Mouse (Mus musculus) natural killer cell, adult 2 months (primary cell): ENCODE data around the gene Lrrc32.

Experiments
- DNase-seq, 2 experiments: peaks; one replicate each; pipeline ENCODE4 v3.0.0; 2022; ENCODE audit warnings: low spot score in 2 of 2

Gene Lrrc32

DNA sequence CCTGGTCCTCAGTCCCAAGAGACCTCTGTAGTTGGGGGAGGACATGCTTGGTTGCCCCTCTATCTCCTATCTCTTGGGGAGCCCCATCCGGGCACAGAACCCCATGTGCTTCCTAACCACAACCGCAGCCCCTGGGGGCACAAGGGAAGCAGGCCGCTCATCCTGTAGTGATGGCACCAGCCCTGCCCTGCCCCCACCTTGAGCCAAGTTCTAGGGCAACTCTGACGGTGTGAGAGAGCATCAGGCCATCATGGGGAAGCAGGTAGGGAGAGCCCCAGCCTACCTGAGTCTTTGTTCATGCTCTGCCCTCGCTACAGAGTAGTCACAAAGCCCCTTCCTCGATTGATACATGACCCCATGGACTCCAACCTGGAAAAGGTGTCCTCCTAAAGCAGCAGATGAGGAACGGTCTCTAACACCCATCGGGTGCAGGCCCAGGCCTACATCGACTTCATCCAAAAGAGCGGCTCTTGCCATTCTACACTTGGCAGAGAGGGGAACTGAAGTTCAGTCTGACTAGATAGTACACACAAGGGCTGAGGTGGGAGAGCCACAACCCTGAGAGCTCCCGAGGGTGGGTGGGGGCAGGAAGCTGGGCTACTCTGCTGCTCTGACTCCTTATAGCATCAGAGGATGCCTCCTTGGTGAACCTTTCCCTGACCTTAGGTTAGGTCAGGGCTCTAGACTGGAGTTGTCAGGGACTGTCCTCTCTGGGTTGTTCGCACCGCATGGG lies 519 bp upstream of the Lrrc32 start:
- DNase-seq, result peak in 1 of 2 experiments; percentile 91

DNA sequence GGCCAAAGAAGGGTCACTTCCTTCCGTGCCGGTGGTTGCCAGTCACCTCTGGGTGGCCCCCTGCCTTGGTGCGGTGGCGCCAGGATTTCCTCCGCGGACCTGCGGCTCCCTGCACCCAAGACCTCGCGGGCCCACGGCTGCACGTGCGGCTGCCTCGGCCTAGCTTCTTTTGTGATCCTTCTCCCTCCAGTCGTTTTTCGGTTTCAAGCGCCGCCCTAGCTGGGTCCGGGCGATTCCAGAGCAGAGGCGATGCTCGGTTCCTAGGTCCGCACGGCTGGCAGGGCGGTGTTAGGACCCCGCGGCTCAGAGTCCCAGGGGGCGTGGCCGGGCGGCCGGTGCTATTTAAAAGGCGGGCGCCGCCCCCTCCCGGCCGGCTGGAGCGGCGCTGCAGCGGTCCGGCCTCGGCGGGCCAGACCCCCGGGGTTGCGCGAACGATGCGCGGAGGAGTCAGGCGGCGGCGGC lies 571 bp downstream of the Lrrc32 start:
- DNase-seq, result peak; percentile 43 to 68

DNA sequence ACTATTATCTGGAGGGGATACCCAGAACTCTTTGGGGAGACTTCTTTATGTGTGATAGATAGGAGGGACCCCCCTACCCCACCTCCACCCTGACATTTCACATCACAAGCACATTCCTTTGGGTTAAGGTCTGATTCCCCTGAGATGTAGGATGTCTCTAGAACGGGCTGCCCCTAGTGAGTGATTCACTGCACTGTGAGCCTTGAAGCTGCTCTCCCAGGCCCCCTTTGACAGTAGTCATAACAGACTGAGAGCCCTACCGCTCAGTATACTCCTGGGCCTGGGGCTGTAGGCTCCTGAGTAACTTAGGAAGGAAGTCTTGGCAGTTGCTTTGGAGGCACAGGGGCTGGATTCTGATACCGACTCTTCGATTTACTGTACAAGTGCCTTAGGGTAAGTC lies 1.2 kb downstream of the Lrrc32 start:
- DNase-seq, result no peak

DNA sequence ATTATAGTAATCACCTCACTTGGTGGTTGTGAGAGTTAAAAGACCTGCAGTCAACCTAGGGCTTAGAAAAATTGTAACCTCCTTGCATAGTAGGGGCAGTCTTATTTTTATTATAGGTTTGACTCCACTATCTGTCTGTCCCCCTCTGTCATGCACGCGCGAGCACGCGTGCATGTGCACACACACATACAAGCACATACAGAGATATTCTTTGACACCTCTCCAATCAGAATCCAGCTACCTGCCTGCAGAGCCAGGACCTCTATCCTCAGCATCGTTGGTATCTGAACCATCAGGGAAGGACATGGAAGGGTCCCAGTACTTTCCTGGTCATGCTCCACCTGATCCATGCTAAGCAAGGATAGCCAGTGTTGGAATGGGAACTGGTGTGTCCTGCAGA lies 1.8 kb downstream of the Lrrc32 start:
- no peak for DNase-seq

DNA sequence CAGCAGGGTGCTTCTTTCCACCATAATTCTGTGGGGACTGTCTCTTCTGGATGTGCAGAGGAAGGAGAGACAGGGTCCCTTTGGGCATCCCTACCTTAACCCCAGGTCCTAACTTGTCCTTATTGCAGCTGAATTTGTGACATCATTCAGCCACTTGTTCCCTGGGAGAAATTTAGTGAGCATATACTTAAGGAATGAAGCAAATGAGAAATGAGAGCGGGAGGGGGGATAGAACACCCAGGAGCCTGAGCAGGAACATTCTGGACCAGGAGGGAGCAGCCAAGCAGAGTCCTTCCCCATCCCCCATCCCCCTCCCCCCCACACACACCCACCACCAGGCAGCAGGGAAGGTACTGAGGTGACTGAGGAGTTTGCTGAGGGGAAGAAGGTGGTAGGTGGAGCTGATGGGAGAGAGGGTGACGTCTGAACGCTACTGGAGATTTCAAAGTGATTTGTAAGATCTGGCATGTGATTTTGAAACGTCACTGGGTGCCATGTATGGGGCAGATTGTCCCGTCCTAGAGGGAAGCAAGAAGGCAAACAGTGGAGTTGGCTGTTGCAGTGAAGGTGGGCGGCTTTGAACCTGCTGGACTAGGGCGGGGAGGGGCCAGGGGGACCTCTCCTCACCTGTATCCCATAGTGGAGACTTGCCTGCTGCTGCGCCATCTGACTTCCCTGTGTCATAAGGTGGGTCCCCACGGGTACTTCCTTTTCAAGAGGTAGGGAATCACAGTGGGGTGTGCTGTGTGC lies 2.5 kb downstream of the Lrrc32 start:
- DNase-seq, result no peak

DNA sequence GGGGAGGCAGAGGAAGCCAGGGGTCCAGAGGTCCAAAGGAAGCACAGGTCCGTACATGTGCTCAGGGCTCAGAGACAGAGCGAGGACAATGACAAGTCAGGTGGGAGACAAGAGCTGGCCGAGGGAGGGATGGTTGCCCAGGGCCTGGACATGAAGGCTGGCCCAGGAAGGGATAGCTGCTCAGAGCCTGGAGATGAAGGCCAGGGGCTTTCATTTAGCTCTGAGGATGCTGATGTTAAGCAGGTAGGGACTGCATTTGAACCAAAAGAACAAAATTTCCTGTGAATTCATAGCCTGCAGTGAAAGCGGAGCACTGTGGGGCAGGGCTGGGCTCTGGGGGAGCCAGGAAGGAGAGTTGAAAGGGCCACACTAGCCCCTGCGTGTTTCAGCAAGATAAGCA lies 3.2 kb downstream of the Lrrc32 start:
- no peak for DNase-seq

DNA sequence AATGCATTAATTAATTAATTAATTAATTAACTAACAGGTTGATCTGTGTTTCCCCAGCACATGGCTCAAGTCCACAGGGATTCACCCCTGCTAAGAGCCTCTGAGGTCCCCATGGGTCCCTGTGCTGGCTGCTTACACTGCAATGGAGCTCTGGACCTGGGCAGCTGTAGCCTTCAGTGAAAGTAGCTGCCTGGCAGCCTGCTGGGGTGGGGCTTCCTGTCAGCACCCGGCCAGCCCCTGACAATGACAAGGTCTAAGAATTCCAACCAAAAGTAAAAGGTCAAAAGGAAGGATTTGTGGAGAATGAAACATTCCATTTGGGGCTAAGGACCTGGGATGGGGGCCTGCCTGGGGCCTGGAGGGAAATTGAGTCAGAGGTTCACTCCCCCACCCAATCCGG lies 4.2 kb downstream of the Lrrc32 start:
- DNase-seq, result no peak

DNA sequence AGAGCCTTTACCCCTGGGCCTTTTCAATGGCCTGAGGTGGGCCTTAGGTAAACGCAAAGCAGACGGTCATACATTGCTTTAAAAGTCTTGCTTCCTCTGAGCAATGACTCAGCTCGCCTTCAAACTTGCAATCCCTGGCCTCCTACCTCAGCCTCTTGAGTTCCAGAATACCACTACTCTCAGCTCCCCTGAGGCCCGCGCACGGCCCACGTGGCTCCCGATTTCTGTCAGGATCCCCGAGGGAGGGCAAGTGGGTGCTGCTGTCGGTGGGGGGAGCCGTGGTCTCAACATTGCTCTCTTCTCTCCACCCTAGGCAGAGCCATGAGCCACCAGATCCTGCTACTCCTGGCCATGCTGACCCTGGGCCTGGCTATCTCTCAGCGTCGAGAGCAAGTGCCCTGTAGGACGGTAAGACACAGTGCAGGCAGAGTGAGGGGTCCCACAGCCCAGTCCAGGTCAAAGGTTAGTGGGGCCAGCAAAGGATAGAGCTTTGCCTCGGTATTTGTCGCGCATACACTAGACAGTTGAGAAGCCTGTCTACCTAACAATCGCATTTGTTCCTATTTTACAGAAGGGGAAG lies 4.9 kb downstream of the Lrrc32 start:
- DNase-seq, result no peak

DNA sequence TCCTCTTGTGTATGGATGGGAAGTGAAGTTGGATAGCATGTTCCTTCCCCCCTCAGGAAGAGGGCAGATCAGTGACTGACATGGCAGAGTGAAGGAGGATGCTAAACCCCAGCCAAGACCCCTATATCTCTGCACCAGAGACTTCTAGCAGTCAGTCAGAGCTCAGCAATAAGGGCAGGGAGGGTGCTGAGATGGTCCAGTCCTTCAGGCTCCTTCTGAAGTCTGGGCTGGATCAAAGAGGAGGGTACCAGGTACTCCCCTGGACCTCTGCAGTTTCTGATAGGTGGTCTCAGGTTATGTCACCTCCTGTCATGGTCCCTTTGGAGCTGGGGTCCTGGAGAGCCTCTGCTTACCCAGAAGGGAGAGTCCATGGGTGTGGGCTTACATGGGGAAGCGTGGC lies 6.5 kb downstream of the Lrrc32 start:
- no peak for DNase-seq

DNA sequence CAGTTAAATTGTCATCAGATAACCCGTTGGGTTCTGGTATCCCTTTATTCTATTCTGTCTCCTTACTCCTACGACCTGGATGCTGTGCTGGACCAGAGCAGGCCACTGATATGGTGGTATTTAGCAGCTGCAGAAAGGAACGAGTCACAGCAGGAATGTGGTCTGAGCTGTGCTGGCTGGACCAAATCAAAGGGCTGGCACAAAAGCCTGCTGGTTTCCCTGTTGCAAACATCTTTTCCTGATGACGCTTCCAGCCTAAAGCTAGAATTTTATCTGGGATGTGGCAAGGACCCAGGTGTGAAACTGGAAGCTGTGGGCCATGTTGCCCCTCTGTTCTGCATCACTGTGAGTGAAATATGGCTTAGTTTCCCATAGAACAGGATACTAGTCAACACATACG lies 8.4 kb downstream of the Lrrc32 start:
- DNase-seq, result no peak

DNA sequence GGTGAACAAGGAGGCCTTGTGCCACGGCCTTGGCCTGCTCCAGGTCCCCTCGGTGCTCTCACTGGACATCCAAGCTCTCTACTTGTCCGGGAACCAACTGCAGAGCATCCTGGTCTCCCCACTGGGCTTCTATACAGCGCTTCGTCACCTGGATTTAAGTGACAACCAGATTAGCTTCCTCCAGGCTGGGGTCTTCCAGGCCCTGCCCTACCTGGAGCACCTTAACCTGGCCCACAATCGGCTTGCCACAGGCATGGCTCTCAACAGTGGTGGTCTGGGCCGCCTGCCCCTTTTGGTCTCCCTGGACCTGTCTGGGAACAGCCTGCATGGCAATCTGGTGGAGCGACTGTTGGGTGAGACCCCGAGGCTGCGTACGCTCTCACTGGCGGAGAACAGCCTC lies 9.0 kb downstream of the Lrrc32 start:
- DNase-seq, result no peak

DNA sequence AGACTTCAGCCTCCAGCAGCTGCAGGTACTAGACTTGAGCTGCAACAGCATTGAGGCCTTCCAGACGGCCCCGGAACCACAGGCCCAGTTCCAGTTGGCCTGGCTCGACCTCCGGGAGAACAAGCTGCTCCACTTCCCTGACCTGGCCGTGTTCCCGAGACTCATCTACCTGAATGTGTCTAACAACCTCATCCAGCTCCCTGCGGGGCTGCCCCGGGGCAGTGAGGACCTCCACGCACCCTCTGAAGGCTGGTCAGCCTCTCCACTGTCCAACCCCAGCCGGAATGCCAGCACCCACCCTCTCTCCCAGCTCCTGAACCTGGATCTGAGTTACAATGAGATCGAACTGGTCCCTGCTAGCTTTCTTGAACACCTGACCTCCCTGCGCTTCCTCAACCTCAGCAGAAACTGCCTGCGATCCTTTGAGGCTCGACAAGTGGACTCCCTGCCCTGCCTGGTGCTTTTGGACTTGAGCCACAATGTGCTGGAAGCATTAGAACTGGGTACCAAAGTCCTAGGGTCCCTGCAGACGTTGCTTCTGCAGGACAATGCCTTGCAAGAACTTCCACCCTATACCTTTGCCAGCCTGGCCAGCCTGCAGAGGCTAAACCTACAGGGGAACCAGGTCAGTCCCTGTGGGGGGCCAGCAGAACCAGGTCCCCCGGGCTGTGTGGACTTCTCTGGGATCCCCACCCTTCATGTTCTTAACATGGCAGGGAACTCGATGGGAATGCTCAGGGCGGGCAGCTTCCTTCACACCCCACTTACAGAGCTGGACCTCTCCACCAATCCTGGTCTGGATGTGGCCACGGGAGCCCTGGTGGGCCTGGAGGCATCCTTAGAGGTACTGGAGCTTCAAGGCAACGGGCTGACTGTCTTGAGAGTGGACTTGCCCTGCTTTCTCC lies 9.8 kb downstream of the Lrrc32 start:
- DNase-seq, result no peak

DNA sequence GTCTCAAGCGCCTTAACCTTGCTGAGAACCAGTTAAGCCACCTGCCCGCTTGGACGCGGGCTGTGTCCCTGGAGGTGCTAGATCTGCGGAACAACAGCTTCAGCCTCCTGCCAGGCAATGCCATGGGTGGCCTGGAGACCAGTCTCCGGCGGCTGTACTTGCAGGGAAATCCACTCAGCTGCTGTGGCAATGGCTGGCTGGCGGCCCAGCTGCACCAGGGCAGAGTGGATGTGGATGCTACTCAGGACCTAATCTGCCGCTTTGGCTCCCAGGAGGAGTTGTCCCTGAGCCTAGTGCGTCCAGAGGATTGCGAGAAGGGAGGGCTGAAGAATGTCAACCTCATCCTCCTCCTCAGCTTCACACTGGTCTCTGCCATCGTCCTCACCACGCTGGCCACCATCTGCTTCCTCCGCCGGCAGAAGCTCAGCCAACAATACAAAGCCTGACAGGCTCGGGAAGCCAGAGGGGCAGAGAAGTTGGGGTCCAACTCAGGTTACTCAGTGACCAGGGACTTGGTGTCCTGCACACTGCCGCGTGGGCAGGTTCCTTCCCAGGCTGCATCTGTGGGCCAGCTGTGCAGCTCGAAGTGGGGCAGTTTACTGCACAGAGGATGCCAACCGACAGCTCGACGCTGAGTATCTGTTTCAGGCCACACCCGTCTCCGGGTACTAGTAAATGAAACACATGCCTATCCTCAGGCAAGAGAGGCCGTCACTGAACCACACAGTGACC lies 10.6 kb downstream of the Lrrc32 start:
- no peak for DNase-seq

DNA sequence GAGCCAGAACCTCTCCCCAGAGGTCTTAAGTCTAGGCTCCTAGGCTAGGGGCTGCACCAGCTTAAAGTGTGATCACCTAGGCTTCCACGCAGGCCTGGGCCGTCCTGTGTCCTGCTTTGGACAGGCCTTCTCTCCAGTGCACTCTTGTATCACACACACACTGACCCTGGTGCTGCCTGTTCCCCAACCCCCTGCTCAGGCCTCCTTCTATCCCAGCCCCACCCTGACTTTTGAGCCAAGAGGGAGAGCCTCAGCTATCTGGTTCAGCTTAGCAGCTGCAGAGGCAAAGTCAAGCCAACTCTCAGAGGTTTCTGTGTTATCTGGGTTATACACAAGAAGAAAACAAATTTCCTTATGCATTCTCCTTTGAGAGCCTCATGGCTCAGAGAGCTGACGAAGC lies 11.4 kb downstream of the Lrrc32 start:
- no peak for DNase-seq

DNA sequence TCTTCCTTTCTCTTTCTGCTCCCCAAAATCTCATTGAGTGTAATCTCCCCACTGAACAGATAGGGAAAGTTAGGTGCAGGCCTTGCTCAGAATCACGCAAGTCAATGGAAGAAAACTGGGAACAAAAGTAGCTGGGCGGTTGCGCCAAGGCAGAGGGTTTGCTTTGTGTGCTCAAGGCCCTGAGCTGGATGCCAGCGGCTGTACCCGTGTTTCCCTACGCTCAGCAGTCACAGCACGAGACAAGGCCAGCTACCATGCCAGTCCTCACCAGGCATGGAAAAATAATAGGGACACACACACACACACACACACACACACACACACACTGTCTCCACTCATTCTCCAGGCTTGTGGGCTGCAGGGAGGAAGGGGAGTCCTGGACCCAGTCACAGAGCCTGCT lies 12.0 kb downstream of the Lrrc32 start:
- DNase-seq, result no peak

DNA sequence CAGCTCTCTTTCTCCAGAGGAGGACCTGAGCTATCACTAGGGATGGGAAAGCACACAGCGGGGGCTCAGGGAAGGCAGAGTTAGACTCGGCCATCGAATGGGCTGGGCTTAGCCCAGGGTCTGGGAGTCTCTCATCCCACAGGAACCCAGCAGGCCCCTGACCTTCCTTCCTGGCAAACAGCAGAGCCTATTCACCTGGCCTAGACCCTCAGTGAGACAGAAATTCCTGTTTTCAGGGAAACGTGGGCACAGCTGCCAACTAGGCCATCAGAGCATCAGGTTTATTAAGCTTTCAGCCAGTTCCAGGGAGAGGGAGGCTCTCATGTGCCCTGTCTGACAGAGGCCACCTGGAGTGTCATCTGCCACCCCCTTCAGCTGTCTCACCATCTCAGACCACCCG lies 13.8 kb downstream of the Lrrc32 start:
- DNase-seq, result no peak

DNA sequence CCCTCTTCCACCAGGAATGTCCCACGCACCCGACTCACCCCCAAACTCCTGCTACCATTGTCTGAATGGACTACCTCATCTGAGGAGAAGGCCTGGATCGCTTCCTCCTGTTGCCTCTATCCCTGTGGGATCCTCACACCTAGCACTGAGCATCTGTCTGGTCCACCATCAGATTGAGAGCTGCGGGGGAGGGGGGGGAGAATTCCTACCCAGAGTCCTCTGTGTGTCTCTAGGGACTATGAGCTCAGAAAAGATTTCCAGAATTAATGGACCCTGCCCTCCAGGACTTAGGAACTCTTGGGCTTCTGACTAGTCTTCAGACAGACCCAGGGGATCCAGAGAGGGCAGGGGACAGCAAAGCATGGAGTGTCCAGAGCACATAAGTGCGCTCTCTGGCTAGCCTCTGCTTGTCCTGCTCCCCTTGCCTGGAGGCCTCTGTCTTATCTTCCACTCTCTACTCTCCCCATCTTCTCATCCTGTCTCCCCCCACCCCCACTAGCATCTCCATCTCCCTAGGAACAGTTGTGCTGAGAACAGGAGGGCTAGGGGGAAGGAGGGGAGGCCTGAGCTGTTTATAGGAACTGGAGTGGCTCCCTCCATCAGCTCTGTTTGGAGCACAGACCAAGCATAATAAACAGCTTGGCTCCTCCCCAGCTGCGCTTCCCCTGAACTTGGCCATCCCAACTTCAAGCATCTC lies 15.0 kb downstream of the Lrrc32 start:
- DNase-seq, result no peak

DNA sequence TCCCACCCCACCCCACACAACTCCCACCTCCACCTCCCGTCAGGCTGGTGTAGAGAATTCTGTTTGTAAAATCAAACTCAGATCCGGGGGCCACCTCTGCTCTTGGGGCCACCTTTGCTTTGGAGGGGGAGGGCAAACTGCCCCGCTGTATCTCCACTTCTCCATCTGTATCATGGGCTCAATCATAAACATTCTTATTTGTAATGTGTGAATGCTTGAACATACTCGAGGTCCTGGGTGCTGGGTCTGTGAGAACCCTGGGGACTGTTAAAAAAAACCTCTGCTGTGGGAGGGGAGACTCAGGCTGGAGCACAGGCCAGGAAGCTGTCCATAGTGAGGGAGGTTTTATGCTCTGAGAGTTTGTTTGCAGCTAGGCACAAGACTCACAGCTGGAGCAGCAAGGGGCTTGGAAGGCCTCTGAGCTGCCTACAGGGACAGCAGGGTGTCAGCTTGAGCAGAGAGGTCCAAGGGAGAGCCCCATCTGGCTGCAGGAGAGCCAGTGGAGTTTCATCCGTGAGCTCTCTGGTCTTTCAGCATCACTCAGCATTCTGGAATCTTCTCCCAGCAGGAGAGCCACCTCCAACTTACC lies 15.7 kb downstream of the Lrrc32 start:
- DNase-seq, result no peak

DNA sequence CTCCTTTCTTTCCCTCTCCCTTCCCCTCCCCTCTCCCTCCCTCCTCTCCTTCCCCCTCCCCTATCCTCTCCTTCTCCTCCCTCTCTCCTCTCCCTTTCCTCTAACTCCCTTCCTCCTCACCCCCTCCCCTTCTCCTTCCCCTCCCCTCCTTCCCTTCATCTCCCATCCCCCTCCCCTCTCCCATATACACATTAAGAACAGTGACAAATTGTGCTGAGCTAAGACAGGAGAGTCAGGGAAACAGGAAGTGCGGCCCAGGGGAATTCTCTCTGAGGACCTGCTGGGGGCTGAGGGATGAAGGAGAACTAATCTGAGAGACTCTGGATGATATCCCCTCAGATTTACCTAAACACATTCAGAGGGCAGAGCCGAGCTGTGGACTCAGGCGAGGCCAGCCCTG lies 16.6 kb downstream of the Lrrc32 start:
- no peak for DNase-seq
